Mouse (Mus musculus): ENCODE measurements around the gene Cacng3. TPM values are rescaled to one million over a fixed set of nuclear protein-coding genes. Genes with fewer than 3 reads are reported as not detected.

Cacng3 gene
- polyA plus RNA-seq, 1 experiment from 2014 or later, result 1.3 TPM

- no peaks in the 10 kb centered on the region for H3K36me3 ChIP-seq (ENCODE audit: control insufficient read depth, insufficient read depth, low read length)
Measured at GRCm38 (mm10) chr7:122649306-122649705, 21.0 kb upstream of the Cacng3 start.

GRCm38 (mm10) chr7:122652523-122652922 is 17.8 kb upstream of the Cacng3 start:
- ATAC-seq (replicated peaks; ENCODE audit: low FRiP score), result no peak
- no peaks in the 10 kb centered on the region for H3K27me3 ChIP-seq (ENCODE audit: control insufficient read depth, insufficient read depth, low read length)
- H3K9ac ChIP-seq (ENCODE audit: low read length), result no peak overlapping the region
- no peak overlapping the region for H3K4me2 ChIP-seq (ENCODE audit: low read depth, low read length, severe bottlenecking)
- WGBS, result 95% methylated on average over 3 of the region's 3 CpGs
- H3K9me3 ChIP-seq (ENCODE audit: control insufficient read depth, low read length), result no peaks in the 10 kb centered on the region
- no peak overlapping the region for H3K27ac ChIP-seq (ENCODE audit: low read depth, low read length)
- no peak overlapping the region for H3K4me3 ChIP-seq (ENCODE audit: low read depth, low read length)
- no peaks in the 10 kb centered on the region for H3K4me1 ChIP-seq (replicated peaks; ENCODE audit: control insufficient read depth, insufficient read depth, low read length)
- no peaks in the 10 kb centered on the region for H3K36me3 ChIP-seq (ENCODE audit: control insufficient read depth, insufficient read depth, low read length)
- DNase-seq (ENCODE audit: low spot score), result no peak

More at GRCm38 (mm10) chr7:122649306-122649705, 21.0 kb upstream of the Cacng3 start:
- no peak for DNase-seq (ENCODE audit: low spot score)
- H3K9me3 ChIP-seq (ENCODE audit: control insufficient read depth, low read length), result no peaks in the 10 kb centered on the region
- no peaks in the 10 kb centered on the region for H3K27me3 ChIP-seq (ENCODE audit: control insufficient read depth, insufficient read depth, low read length)
- H3K4me3 ChIP-seq (ENCODE audit: low read depth, low read length), result no peak overlapping the region
- H3K9ac ChIP-seq (ENCODE audit: low read length), result no peak overlapping the region
- no peaks in the 10 kb centered on the region for H3K4me1 ChIP-seq (replicated peaks; ENCODE audit: control insufficient read depth, insufficient read depth, low read length)
- ATAC-seq (replicated peaks; ENCODE audit: low FRiP score), result no peak
- no peak overlapping the region for H3K4me2 ChIP-seq (ENCODE audit: low read depth, low read length, severe bottlenecking)
- H3K27ac ChIP-seq (ENCODE audit: low read depth, low read length), result no peak overlapping the region
- 84% methylated on average over 10 of the region's 10 CpGs for WGBS

GRCm38 (mm10) chr7:122656671-122657070 is 13.6 kb upstream of the Cacng3 start:
- ATAC-seq (replicated peaks; ENCODE audit: low FRiP score), result no peak
- 90% methylated on average over 3 of the region's 3 CpGs for WGBS
- no peak overlapping the region for H3K27ac ChIP-seq (ENCODE audit: low read depth, low read length)
- H3K27me3 ChIP-seq (ENCODE audit: control insufficient read depth, insufficient read depth, low read length), result no peaks in the 10 kb centered on the region
- no peak for DNase-seq (ENCODE audit: low spot score)
- H3K4me3 ChIP-seq (ENCODE audit: low read depth, low read length), result no peak overlapping the region
- H3K4me1 ChIP-seq (replicated peaks; ENCODE audit: control insufficient read depth, insufficient read depth, low read length), result no peaks in the 10 kb centered on the region
- no peaks in the 10 kb centered on the region for H3K9me3 ChIP-seq (ENCODE audit: control insufficient read depth, low read length)
- H3K9ac ChIP-seq (ENCODE audit: low read length), result no peak overlapping the region
- H3K36me3 ChIP-seq (ENCODE audit: control insufficient read depth, insufficient read depth, low read length), result no peaks in the 10 kb centered on the region
- H3K4me2 ChIP-seq (ENCODE audit: low read depth, low read length, severe bottlenecking), result no peak overlapping the region

- Histone ChIP-seq H3K4me1 (replicated peaks; ENCODE audit: control insufficient read depth, insufficient read depth, low read length) (no peaks in the 10 kb centered on the region), H3K9ac (ENCODE audit: low read length) (no peak overlapping the region), H3K4me2 (ENCODE audit: low read depth, low read length, severe bottlenecking) (no peak overlapping the region), H3K9me3 (ENCODE audit: control insufficient read depth, low read length) (no peaks in the 10 kb centered on the region), H3K4me3 (ENCODE audit: low read depth, low read length) (no peak overlapping the region), H3K36me3 (ENCODE audit: control insufficient read depth, insufficient read depth, low read length) (no peaks in the 10 kb centered on the region), H3K27me3 (ENCODE audit: control insufficient read depth, insufficient read depth, low read length) (no peaks in the 10 kb centered on the region), H3K27ac (ENCODE audit: low read depth, low read length) (no peak overlapping the region)
- ATAC-seq (replicated peaks; ENCODE audit: low FRiP score), result no peak
- 94% methylated on average over 5 of the region's 5 CpGs for WGBS
- DNase-seq (ENCODE audit: low spot score), result no peak
Measured at GRCm38 (mm10) chr7:122657423-122658126, 12.7 kb upstream of the Cacng3 start.

GRCm38 (mm10) chr7:122665311-122666049 is 4.8 kb upstream of the Cacng3 start:
- 88% methylated on average over 7 of the region's 7 CpGs for whole genome bisulfite sequencing
- Histone ChIP-seq H3K36me3 (ENCODE audit: control insufficient read depth, insufficient read depth, low read length) (no peaks in the 10 kb centered on the region), H3K27ac (ENCODE audit: low read depth, low read length) (no peak overlapping the region), H3K4me2 (ENCODE audit: low read depth, low read length, severe bottlenecking) (no peak overlapping the region), H3K9me3 (ENCODE audit: control insufficient read depth, low read length) (no peaks in the 10 kb centered on the region), H3K27me3 (ENCODE audit: control insufficient read depth, insufficient read depth, low read length) (no peaks in the 10 kb centered on the region), H3K4me1 (replicated peaks; ENCODE audit: control insufficient read depth, insufficient read depth, low read length) (no peaks in the 10 kb centered on the region), H3K4me3 (ENCODE audit: low read depth, low read length) (no peak overlapping the region), H3K9ac (ENCODE audit: low read length) (no peak overlapping the region)
- ATAC-seq (replicated peaks; ENCODE audit: low FRiP score) (no peak), DNase-seq (ENCODE audit: low spot score) (no peak)

GRCm38 (mm10) chr7:122667903-122668302 is 2.4 kb upstream of the Cacng3 start:
- H3K36me3 ChIP-seq (ENCODE audit: control insufficient read depth, insufficient read depth, low read length), result no peaks in the 10 kb centered on the region
- H3K27ac ChIP-seq (ENCODE audit: low read depth, low read length), result no peak overlapping the region
- H3K9me3 ChIP-seq (ENCODE audit: control insufficient read depth, low read length), result no peaks in the 10 kb centered on the region
- no peak overlapping the region for H3K9ac ChIP-seq (ENCODE audit: low read length)
- no peaks in the 10 kb centered on the region for H3K4me1 ChIP-seq (replicated peaks; ENCODE audit: control insufficient read depth, insufficient read depth, low read length)
- DNase-seq (ENCODE audit: low spot score) (no peak), ATAC-seq (replicated peaks; ENCODE audit: low FRiP score) (no peak)
- 27% methylated on average over 5 of the region's 5 CpGs for WGBS
- peaks cover 8% of the 10 kb centered on the region; the same call in 1 of the 2 replicates for H3K27me3 ChIP-seq (ENCODE audit: control insufficient read depth, insufficient read depth, low read length)
- H3K4me3 ChIP-seq (ENCODE audit: low read depth, low read length), result no peak overlapping the region
- H3K4me2 ChIP-seq (ENCODE audit: low read depth, low read length, severe bottlenecking), result no peak overlapping the region

- 7% methylated on average over 45 of the region's 45 CpGs for WGBS
- Histone ChIP-seq H3K4me2 (ENCODE audit: low read depth, low read length, severe bottlenecking) (peak overlapping the region; percentile 40), H3K4me1 (replicated peaks; ENCODE audit: control insufficient read depth, insufficient read depth, low read length) (no peaks in the 10 kb centered on the region), H3K9ac (ENCODE audit: low read length) (no peak overlapping the region), H3K4me3 (ENCODE audit: low read depth, low read length) (peak overlapping the region; percentile 7; the same call in 1 of the 2 replicates), H3K27ac (ENCODE audit: low read depth, low read length) (no peak overlapping the region), H3K36me3 (ENCODE audit: control insufficient read depth, insufficient read depth, low read length) (no peaks in the 10 kb centered on the region), H3K9me3 (ENCODE audit: control insufficient read depth, low read length) (no peaks in the 10 kb centered on the region), H3K27me3 (ENCODE audit: control insufficient read depth, insufficient read depth, low read length) (peaks cover 8% of the 10 kb centered on the region; the same call in 1 of the 2 replicates)
- DNase-seq (ENCODE audit: low spot score), result peak; percentile 97
- peak; percentile 86 for ATAC-seq (replicated peaks; ENCODE audit: low FRiP score)
Measured at GRCm38 (mm10) chr7:122670873-122671641, 765 bp downstream of the Cacng3 start.

- DNase-seq (ENCODE audit: low spot score) (no peak), ATAC-seq (replicated peaks; ENCODE audit: low FRiP score) (no peak)
- H3K4me1 ChIP-seq (replicated peaks; ENCODE audit: control insufficient read depth, insufficient read depth, low read length), result no peaks in the 10 kb centered on the region
- no peak overlapping the region for H3K9ac ChIP-seq (ENCODE audit: low read length)
- WGBS, result 61% methylated on average over 5 of the region's 5 CpGs
- H3K4me2 ChIP-seq (ENCODE audit: low read depth, low read length, severe bottlenecking), result no peak overlapping the region
- no peak overlapping the region for H3K4me3 ChIP-seq (ENCODE audit: low read depth, low read length)
- no peaks in the 10 kb centered on the region for H3K9me3 ChIP-seq (ENCODE audit: control insufficient read depth, low read length)
- peaks cover 8% of the 10 kb centered on the region; the same call in 1 of the 2 replicates for H3K27me3 ChIP-seq (ENCODE audit: control insufficient read depth, insufficient read depth, low read length)
- H3K27ac ChIP-seq (ENCODE audit: low read depth, low read length), result no peak overlapping the region
- no peaks in the 10 kb centered on the region for H3K36me3 ChIP-seq (ENCODE audit: control insufficient read depth, insufficient read depth, low read length)
Measured at GRCm38 (mm10) chr7:122672981-122673380, 2.7 kb downstream of the Cacng3 start.

Measured in forebrain, embryonic 11.5 days (tissue).